Mouse (Mus musculus): ENCODE measurements around the gene Draxin. TPM values are rescaled to one million over a fixed set of nuclear protein-coding genes. Genes with fewer than 3 reads are reported as not detected.
A peak's percentile ranks its signal among the peaks of the same experiment; 100 is the strongest.

Draxin gene
- polyA plus RNA-seq, 1 experiment from 2014 or later = 12.4 TPM

DNA sequence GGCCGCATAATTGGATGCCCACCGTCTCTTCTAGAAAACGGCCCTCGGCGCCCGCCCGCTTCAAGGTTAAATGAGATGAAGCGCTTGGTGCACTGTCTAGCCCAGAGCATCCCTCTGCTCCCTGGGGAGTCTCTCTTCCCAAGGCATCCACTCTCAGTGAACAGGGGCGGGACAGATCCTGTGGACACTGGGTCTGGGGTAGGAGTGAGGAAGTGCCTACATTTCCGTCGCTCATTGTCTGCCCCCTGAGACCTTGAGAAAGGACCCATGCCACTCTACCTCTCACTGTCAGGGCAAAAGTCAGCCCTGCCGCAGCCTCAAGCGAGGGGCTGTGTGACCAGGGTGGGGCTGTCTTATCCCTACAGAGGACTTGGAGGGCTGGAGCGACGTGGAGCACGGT lies 34.0 kb upstream of the Draxin start:
- H3K27me3 ChIP-seq (replicated peaks) = peaks cover 64% of the 10 kb centered on the region
- WGBS = 1% methylated on average over 16 of the region's 16 CpGs
- H3K9ac ChIP-seq = no peak overlapping the region
- peak overlapping the region; percentile 53 for H3K4me2 ChIP-seq (replicated peaks)
- ATAC-seq (ENCODE audit: low FRiP score, low read depth) = no peak
- H3K9me3 ChIP-seq = no peaks in the 10 kb centered on the region
- H3K4me1 ChIP-seq = peaks cover 40% of the 10 kb centered on the region
- no peaks in the 10 kb centered on the region for H3K36me3 ChIP-seq
- peak overlapping the region; percentile 23; the same call in 1 of the 2 replicates for H3K4me3 ChIP-seq
- no peak overlapping the region for H3K27ac ChIP-seq

DNA sequence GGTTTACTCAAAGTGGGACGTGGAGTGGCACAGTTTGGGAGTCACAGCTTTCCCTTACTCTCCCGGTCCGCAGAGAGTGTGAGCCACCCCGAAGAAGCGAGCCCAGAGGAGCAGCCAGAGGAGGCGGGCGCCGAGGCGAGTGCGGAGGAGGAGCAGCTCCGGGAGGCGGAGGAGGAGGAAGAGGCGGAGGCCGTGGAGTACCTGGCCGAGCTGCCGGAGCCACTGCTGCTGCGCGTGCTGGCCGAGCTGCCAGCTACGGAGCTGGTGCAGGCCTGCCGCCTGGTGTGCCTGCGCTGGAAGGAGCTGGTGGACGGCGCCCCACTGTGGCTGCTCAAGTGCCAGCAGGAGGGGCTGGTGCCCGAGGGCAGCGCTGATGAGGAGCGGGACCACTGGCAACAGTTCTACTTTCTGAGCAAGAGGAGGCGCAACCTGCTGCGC lies 33.5 kb upstream of the Draxin start:
- Histone ChIP-seq H3K36me3 (no peaks in the 10 kb centered on the region), H3K4me3 (peak overlapping the region; percentile 23), H3K27me3 (replicated peaks) (peaks cover 63% of the 10 kb centered on the region), H3K27ac (no peak overlapping the region), H3K9me3 (no peaks in the 10 kb centered on the region), H3K9ac (0 out of 2 replicates have a peak overlapping the region, but pooled peaks have one; percentile 14), H3K4me2 (replicated peaks) (peak overlapping the region; percentile 53), H3K4me1 (peaks cover 40% of the 10 kb centered on the region)
- ATAC-seq (ENCODE audit: low FRiP score, low read depth) = no peak
- WGBS = under 1% methylated on average over 29 of the region's 29 CpGs

DNA sequence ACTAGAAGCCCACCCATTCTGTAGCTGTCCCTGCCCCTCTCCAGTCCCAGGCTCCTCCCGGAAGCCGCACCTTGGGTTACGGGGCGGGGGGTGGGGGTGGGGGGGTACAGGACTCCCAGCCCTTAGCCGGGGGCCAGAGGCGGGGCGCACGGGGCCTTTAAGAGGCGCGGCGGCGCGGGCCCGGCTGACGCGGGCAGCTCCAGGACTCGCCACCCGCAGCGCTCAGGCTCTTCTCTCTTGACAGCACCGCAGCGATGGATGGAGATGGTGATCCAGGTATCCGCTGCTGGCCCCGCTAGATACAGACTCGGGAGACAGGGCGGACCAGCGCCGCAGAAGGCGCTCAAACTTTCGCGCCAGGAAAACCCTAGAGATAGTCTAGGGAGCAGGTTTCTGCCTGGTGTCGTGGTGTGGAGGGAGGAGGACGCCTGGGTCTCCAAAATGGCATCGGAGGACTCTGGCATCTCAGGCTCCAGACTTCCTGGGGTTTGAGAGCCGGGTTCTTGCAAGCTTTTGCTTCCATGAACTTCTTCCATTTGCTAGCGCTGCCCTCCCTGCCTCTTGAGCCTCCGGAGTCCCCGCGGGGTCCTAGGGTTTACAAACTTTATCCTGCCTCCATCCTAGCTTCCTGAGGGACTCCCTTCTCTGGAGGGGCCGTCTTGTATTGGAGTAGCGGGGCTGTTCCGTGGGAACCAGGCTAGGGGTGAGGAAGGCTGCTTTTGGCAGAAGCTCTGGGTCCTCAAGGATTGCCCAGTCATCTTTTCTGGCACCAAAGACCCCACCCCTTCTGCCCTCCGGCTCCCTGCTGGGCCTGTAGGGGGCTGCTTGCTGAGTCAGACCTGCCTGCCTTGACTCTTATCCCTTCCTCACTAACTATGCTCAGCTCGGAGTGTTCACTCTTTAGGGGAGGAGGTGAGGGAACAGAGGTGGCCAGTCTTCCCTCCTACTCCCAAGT lies 30.2 kb upstream of the Draxin start, which contains the start of the genes Fbxo44 and Fbxo2:
TSS of gene Fbxo44 (minus strand) at position 47 of the 955 bp plus-strand sequence.
TSS of gene Fbxo2 (plus strand) at position 186 of the 955 bp plus-strand sequence.
- peaks cover 46% of the 10 kb centered on the region for H3K4me1 ChIP-seq
- peak; percentile 73 for ATAC-seq (ENCODE audit: low FRiP score, low read depth)

DNA sequence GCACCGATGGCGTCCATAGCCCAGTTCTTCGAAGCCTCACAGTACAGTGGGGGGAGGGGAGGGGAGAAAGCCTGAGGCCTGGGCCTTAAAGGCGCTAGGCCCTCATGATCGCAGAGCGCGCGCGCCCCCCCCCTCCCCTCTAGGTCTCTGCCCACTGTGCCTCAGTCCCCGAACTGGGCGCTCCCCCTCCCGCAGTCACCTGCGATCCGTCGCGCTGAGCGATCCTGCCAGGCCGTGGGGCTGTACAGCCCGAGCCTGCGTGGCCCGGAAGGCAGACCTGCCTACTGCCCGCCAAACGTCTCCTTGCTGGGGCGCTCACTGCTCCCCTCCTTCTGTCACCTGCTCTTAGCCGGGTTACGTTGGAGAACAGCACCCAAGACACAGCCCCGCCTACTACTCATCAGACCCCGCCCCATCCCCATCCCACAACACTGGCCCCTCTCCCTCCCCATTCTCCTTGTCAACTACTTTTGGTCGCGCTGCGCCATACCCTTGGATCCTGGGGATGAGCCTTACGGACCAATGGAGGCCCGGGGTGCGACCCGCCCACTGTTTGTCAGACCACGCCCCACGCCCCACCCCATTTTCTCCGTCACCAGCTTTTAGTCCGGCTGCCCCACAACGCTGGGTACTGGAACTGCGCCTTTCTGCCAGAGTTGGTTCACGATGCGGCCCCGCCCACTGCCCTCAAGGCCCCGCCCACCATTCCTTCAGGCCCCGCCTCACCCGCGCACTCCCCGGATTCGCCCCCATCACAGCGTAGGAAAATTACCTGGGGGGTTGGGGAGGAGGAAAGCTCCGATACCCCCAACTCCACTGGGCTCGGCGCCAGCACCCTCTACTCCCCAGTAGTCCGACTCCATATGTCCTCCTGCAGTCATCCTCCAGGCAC lies 29.3 kb upstream of the Draxin start:
- Histone ChIP-seq H3K9me3 (no peaks in the 10 kb centered on the region), H3K4me1 (peaks cover 40% of the 10 kb centered on the region), H3K27me3 (replicated peaks) (peaks cover 42% of the 10 kb centered on the region), H3K9ac (peak overlapping the region; percentile 88), H3K4me2 (replicated peaks) (peak overlapping the region; percentile 96), H3K4me3 (peak overlapping the region; percentile 71), H3K27ac (peak overlapping the region; percentile 76), H3K36me3 (peaks cover 34% of the 10 kb centered on the region)
- under 1% methylated on average over 54 of the region's 55 CpGs for WGBS
- peak; percentile 88 for ATAC-seq (ENCODE audit: low FRiP score, low read depth)

More for the DNA sequence above, 30.2 kb upstream of the Draxin start, which contains the start of the genes Fbxo44 and Fbxo2:
- Histone ChIP-seq H3K27me3 (replicated peaks) (peaks cover 51% of the 10 kb centered on the region), H3K36me3 (peaks cover 26% of the 10 kb centered on the region), H3K27ac (peak within 1 kb of the TSS; percentile 76), H3K9ac (peak within 1 kb of the TSS; percentile 88), H3K4me3 (peak within 1 kb of the TSS; percentile 71), H3K4me2 (replicated peaks) (peak within 1 kb of the TSS; percentile 96), H3K9me3 (no peaks in the 10 kb centered on the region)
- WGBS = under 1% methylated on average over 43 of the region's 43 CpGs

DNA sequence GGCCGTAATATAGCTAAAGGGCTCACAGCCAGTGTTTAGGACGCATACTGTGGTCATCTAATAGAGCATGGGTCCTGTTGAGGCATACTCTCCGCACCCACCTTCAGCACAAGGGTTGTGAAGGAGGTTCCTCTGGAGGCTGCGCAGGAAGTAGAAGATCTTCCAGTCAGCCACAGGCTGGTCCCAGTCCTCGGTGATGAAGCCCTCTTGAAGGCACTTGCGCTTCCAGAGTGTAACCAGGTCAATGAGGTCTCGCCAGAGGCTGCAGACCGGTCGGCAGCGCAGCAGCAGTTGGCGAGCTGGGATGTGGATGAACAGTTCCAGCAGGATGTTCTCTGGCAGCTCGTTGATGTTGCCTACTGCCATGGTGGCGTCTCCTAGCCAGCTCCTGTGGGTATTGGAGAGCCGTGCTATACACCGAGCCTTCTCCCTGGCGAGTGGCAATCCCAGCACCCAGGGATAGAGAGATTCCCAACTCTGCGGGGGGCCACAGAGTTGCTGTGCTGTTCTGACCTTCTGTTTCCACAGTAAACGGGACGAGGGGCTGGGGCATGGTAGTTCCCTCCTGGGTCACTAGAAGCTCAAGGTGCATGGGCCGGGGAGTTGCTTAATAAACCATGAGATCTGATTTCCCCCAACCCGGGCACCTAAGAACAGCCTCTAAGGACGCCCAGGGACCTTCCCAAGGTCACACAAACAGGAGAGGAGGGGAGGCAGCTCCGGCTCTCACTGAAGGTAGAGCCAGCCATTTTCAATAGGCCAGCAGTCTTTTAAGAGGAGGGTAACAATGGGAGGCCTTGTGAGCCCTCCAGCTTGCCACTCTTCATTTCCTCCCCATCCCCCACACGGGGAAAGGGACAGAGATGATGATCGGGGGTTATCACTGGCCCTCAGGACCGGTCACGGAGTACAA lies 28.2 kb upstream of the Draxin start:
- ATAC-seq (ENCODE audit: low FRiP score, low read depth) = peak; percentile 38
- 25% methylated on average over 27 of the region's 27 CpGs for WGBS
- H3K9ac ChIP-seq = peak overlapping the region; percentile 88

DNA sequence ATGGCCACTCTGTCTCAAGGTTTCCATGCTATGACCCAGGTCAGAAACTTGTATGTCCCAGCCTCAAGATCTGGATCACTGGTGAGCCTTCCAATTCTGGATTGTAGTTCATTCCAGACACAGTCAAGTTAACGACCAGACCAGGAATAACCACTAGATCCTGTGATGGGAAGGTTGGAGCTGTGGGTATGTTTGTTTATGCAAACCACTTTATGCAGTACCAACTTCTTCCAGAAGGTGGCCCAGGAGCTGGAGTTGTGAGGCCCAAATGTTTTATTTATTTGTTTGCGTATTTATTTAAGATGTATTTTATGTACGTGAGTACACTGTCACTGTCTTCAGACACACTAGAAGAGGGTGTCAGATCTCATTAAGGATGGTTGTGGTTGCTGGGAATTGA lies 24.5 kb upstream of the Draxin start:
- H3K9me3 ChIP-seq = no peaks in the 10 kb centered on the region
- no peak for ATAC-seq (ENCODE audit: low FRiP score, low read depth)
- H3K4me2 ChIP-seq (replicated peaks) = no peak overlapping the region
- no peaks in the 10 kb centered on the region for H3K27me3 ChIP-seq (replicated peaks)
- no peak overlapping the region for H3K9ac ChIP-seq
- peaks cover 52% of the 10 kb centered on the region for H3K36me3 ChIP-seq
- no peak overlapping the region for H3K27ac ChIP-seq
- no peak overlapping the region for H3K4me3 ChIP-seq
- H3K4me1 ChIP-seq = peaks cover 22% of the 10 kb centered on the region
- 61% methylated on average over 3 of the region's 3 CpGs for WGBS

More for the DNA sequence above, 28.2 kb upstream of the Draxin start:
- peak overlapping the region; percentile 96 for H3K4me2 ChIP-seq (replicated peaks)
- H3K27ac ChIP-seq = peak overlapping the region; percentile 76
- peaks cover 32% of the 10 kb centered on the region for H3K27me3 ChIP-seq (replicated peaks)
- peak overlapping the region; percentile 71 for H3K4me3 ChIP-seq
- peaks cover 29% of the 10 kb centered on the region for H3K4me1 ChIP-seq
- H3K9me3 ChIP-seq = no peaks in the 10 kb centered on the region
- H3K36me3 ChIP-seq = peaks cover 44% of the 10 kb centered on the region

DNA sequence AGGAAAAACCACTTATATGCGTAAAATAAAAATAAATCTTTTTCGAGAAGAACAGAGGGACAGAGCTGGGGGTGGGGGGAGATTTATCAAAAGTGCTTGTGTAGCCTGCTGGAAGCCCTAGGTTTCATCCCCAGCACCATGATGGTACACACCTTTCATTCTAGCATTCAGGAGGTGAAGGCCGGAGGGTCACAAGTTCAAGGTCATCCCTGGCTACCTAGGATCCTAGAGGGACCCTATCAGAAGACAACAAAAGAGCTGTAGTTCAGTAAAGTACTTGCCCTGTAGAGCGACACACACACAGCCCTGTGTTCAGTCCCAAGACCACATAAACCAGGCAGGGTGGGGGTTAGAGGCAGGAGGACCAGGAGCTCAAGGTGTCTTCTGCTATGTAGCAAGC lies 23.5 kb upstream of the Draxin start:
- H3K4me3 ChIP-seq = no peak overlapping the region
- peaks cover 52% of the 10 kb centered on the region for H3K36me3 ChIP-seq
- no peak for ATAC-seq (ENCODE audit: low FRiP score, low read depth)
- no peak overlapping the region for H3K4me2 ChIP-seq (replicated peaks)
- H3K4me1 ChIP-seq = peaks cover 22% of the 10 kb centered on the region
- WGBS = 92% methylated on average over 4 of the region's 4 CpGs
- H3K9ac ChIP-seq = no peak overlapping the region
- no peaks in the 10 kb centered on the region for H3K27me3 ChIP-seq (replicated peaks)
- no peak overlapping the region for H3K27ac ChIP-seq
- no peaks in the 10 kb centered on the region for H3K9me3 ChIP-seq

DNA sequence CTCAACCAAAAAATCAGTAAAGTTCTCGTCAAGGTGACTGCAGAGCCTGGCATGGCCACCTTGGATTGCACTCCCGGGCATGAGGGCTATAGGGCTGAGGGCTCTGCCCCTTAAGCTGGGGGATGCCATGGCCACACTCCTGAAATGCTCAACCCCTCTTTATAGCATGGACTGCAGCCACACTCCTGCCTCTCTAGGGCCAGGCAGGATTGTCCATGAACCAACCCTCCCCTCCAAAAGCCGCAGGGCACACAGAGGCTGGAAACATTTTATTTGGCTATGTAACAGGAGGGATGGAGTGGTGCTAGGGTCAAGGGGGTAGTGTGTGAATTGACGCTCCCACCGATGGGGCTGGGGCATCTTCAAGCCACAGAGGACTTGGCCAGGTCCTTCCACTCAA lies 22.0 kb upstream of the Draxin start:
- Histone ChIP-seq H3K27me3 (replicated peaks) (no peaks in the 10 kb centered on the region), H3K9me3 (no peaks in the 10 kb centered on the region), H3K4me2 (replicated peaks) (no peak overlapping the region), H3K4me1 (peaks cover 8% of the 10 kb centered on the region; the same call in 1 of the 2 replicates), H3K36me3 (peaks cover 52% of the 10 kb centered on the region), H3K9ac (no peak overlapping the region), H3K27ac (no peak overlapping the region), H3K4me3 (no peak overlapping the region)
- 84% methylated on average over 5 of the region's 5 CpGs for WGBS
- ATAC-seq (ENCODE audit: low FRiP score, low read depth) = peak; percentile 23; the same call in 1 of the 2 replicates

DNA sequence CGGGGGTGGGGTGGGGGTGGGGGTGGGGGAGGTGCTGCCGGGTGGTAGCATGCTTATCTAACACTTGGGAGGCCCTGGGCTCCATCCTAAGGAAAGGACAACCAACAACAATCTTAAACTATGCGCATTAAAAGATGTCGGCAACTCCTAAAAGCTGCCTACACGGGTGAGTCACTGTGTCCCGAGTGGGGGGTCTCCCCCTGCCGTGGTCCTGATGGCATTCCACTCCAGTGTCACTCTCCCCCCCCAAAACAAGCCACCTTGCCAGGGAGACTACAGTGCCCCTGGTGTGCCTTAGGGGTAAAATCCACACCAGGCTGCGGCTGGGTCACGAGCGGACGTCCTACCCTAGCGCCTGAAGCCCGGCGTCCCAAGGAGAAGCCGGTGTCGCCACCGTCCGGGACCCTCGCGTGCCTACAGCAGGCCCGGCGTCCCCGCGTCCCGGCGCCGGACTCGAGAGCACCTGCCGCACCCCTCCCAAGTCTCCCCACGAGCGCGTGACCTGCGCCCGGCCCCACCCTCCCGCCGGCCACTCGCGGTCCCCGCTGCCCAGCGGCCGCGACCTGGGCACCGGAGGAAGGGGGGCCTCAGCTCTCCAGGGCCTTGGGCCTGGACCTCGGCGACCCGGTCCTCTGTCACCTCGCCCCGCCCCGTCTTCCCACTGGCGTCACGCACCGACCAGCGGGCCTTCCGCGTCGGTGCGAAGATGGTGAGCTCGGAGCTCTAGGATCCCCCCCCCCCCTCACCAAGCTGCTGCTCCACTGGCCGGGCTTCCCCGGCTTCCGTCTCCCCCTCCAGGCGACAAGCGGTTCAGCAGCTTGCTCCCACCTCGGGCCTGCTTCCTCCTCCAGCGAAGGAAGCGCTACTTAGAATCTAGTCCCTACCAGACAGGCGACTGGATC lies 21.0 kb upstream of the Draxin start, which contains the start of gene Fbxo6:
TSS of gene Fbxo6 (minus strand) at position 874 of the 902 bp plus-strand sequence.
- H3K9me3 ChIP-seq = no peaks in the 10 kb centered on the region
- H3K9ac ChIP-seq = peak within 1 kb of the TSS; percentile 79
- peak within 1 kb of the TSS; percentile 60 for H3K4me3 ChIP-seq
- 2% methylated on average over 67 of the region's 67 CpGs for WGBS
- H3K27ac ChIP-seq = peak within 1 kb of the TSS; percentile 81
- peak within 1 kb of the TSS; percentile 97 for H3K4me2 ChIP-seq (replicated peaks)
- H3K27me3 ChIP-seq (replicated peaks) = no peaks in the 10 kb centered on the region
- peaks cover 50% of the 10 kb centered on the region for H3K36me3 ChIP-seq
- H3K4me1 ChIP-seq = peaks cover 6% of the 10 kb centered on the region; the same call in 1 of the 2 replicates
- ATAC-seq (ENCODE audit: low FRiP score, low read depth) = peak; percentile 90

DNA sequence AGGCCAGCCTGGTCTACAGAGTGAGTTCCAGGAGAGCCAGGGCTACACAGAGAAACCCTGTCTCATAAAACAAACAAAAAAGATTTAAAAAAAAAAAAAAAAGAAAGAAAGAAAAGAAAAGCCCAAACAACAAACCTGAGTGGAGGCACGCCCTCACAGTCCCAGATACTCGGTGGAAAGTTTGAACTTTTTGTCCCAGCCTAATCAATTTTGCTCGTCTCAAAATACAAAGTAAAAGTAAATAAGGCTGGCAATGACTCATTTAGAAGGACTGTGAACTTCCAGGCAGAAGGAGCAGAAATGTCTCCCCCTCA lies 20.4 kb upstream of the Draxin start:
- WGBS = 48% methylated on average over 3 of the region's 3 CpGs
- H3K27ac ChIP-seq = no peak overlapping the region; the same call in 1 of the 2 replicates
- H3K36me3 ChIP-seq = peaks cover 50% of the 10 kb centered on the region
- H3K4me2 ChIP-seq (replicated peaks) = peak overlapping the region; percentile 97
- H3K9ac ChIP-seq = peak overlapping the region; percentile 79; the same call in 1 of the 2 replicates
- H3K9me3 ChIP-seq = no peaks in the 10 kb centered on the region
- no peak for ATAC-seq (ENCODE audit: low FRiP score, low read depth)
- peak overlapping the region; percentile 60 for H3K4me3 ChIP-seq
- peaks cover 6% of the 10 kb centered on the region; the same call in 1 of the 2 replicates for H3K4me1 ChIP-seq
- no peaks in the 10 kb centered on the region for H3K27me3 ChIP-seq (replicated peaks)
